Mouse (Mus musculus) stomach, postnatal 0 days (tissue): ENCODE results near the gene Pecr. TPM values are rescaled to one million over a fixed set of nuclear protein-coding genes. Genes with fewer than 3 reads are reported as not detected.

Source experiments
- ATAC-seq: fragments of 200-750 bp; cut with Nextera tagmentation; 2 replicates; pipeline ENCODE4 v1.8.0; 2017; ENCODE audit not compliant: low FRiP score, low TSS enrichment
- DNase-seq: peaks from one replicate; pipeline ENCODE4 v3.0.0-alpha.2; 2016; ENCODE audit warnings: low spot score
- H3K27ac ChIP-seq: fragments of 300-500 bp; sonication (generic); replicated peaks from 2 replicates; pipeline ENCODE4 v1.5.1; 2014; ENCODE audit warnings: mild to moderate bottlenecking, control low read depth
- H3K27me3 ChIP-seq: fragments of 300-500 bp; sonication (generic); 2 replicates; pipeline ENCODE4 v1.6.1; 2014; ENCODE audit warnings: low read length; ENCODE audit not compliant: control insufficient read depth, insufficient read depth
- H3K36me3 ChIP-seq: fragments of 300-500 bp; sonication (generic); 2 replicates; pipeline ENCODE4 v1.6.1; 2014; ENCODE audit warnings: low read length, mixed read lengths; ENCODE audit not compliant: control insufficient read depth, insufficient read depth
- H3K4me1 ChIP-seq: fragments of 300-500 bp; sonication (generic); replicated peaks from 2 replicates; pipeline ENCODE4 v1.6.1; 2014; ENCODE audit warnings: antibody characterized with exemption; ENCODE audit not compliant: control insufficient read depth, insufficient read depth
- H3K4me2 ChIP-seq: fragments of 300-500 bp; sonication (generic); replicated peaks from 2 replicates; pipeline ENCODE4 v1.6.1; 2014; ENCODE audit warnings: low read depth, mild to moderate bottlenecking, control low read depth, moderate library complexity
- H3K4me3 ChIP-seq: fragments of 300-500 bp; sonication (generic); 2 replicates; pipeline ENCODE4 v1.5.1; 2014; ENCODE audit warnings: low read depth, low read length, control low read depth
- H3K9ac ChIP-seq: fragments of 300-500 bp; sonication (generic); 2 replicates; pipeline ENCODE4 v1.6.1; 2014; ENCODE audit warnings: mild to moderate bottlenecking, low read length, control low read depth, mixed read lengths
- H3K9me3 ChIP-seq: fragments of 300-500 bp; sonication (generic); 2 replicates; pipeline ENCODE4 v1.6.1; 2016; ENCODE audit warnings: low read length; ENCODE audit not compliant: control insufficient read depth
- CTCF ChIP-seq: IDR thresholded peaks from 2 replicates; pipeline ENCODE4 v1.5.1; 2016; ENCODE audit warnings: antibody characterized with exemption, low read depth, mild to moderate bottlenecking, moderate library complexity
- EP300 ChIP-seq: optimal IDR thresholded peaks from 2 replicates; pipeline ENCODE3; 2016; ENCODE audit warnings: antibody characterized with exemption
- WGBS: fragments of 180-500 bp; shearing (Covaris S2); extraction: QIAGEN DNeasy Blood & Tissue Kit; methylation state at CpG from one replicate; pipeline ENCODE4 v1.1.7; 2014; 5-methylcytosine and 5-hydroxymethylcytosine counted together
- polyA plus RNA-seq: library from polyadenylated mRNA; unstranded; fragments of >200 nt; fragmentation: Nextera tagmentation; extraction: Ambion mirVana; gene quantifications from 2 replicates; pipeline ENCODE4 v1.2.1, GENCODE M21; 2015

The Pecr gene
- 44.0 and 44.8 TPM in 2 replicates for polyA plus RNA-seq

DNA sequence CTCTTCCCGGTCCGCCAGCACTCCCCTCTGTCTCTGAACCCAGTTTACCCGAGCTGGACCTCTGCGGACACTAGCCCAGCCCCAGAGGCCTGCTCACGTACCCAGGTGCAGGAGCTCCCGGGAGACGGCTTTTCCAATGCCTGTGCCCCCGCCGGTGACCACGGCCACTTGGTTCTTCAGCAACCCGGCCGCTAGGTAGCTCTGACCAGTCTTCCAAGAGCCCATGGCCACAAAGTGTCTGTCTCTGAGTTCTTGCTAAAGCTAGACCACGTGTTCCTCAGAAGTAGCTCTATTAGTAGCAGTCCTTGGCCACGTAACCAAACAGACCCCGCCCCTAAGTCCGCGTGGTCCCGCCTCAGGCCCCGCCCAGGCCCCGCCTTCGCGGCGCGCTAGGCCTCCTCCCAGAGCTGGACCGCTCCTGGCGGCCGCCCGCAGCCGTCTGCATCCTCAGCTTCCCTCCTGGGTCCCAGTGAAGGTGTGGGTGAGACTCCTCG is at the start of gene Pecr, which contains the start of gene Tmem169:
Gene Pecr (minus strand): TSS at position 323 of the 494 bp plus-strand sequence.
Gene Tmem169 (plus strand): TSS at position 378 of the 494 bp plus-strand sequence.
- H3K27me3 ChIP-seq: no peaks in the 10 kb centered on the region

DNA sequence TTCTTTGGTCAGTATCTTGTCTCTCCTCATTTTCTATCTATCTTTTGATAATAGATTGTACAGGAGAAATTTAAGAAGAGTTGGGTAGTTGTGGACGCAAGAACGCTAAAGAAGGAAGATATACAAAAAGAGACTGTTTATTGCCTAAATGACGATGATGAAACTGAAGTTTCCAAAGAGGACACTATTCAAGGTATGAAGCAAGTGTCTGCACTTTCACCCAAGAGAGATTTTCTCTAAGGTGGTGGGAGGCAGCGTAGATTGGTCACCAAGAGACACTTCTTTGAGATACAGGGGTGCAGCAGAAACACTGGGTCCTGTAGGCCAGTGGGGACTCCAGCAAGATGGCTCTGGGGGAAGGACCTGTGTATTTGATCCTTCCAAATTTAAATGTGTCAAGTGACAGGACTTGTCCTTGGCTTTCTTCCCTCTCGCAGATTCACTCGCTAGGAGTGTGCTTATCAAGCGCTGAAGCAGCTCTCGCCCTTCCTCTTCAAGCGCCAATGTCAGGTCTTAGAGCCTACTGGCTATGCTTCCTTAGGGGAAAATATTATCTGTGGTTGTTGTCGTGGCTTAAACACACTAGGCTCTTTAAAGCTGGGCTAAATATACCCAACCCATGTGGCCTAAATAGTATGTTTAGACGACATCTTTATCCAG is 42.2 kb upstream of the Pecr start:
- Histone ChIP-seq H3K36me3 (peaks cover 4% of the 10 kb centered on the region; the same call in 1 of the 2 replicates), H3K9me3 (no peaks in the 10 kb centered on the region), H3K9ac (no peak overlapping the region), H3K4me2 (no peak overlapping the region), H3K4me1 (no peaks in the 10 kb centered on the region), H3K27me3 (no peaks in the 10 kb centered on the region), H3K4me3 (no peak overlapping the region), H3K27ac (no peak overlapping the region)
- WGBS: 91% methylated on average over 11 of the region's 11 CpGs
- no peak for DNase-seq
- no peak for ATAC-seq
- no peak for TF ChIP-seq CTCF
- no peak for TF ChIP-seq EP300

More for the DNA sequence above, at the start of gene Pecr, which contains the start of gene Tmem169:
- H3K4me1 ChIP-seq: no peaks in the 10 kb centered on the region
- H3K36me3 ChIP-seq: no peaks in the 10 kb centered on the region
- no peaks in the 10 kb centered on the region for H3K9me3 ChIP-seq
- TF ChIP-seq CTCF (peak; percentile 57), EP300 (no peak)
- H3K4me3 ChIP-seq: peak within 1 kb of the TSS; percentile 56
- peak within 1 kb of the TSS; percentile 77 for H3K9ac ChIP-seq
- H3K4me2 ChIP-seq: peak within 1 kb of the TSS; percentile 81
- DNase-seq: peak; percentile 97
- peak within 1 kb of the TSS; percentile 79 for H3K27ac ChIP-seq
- WGBS: under 1% methylated on average over 30 of the region's 30 CpGs
- ATAC-seq: peak; percentile 100

GRCm38 (mm10) chr1:72323248-72323647 is 39.1 kb upstream of the Pecr start:
- Histone ChIP-seq H3K27me3 (no peaks in the 10 kb centered on the region), H3K27ac (no peak overlapping the region), H3K36me3 (peaks cover 3% of the 10 kb centered on the region; the same call in 1 of the 2 replicates), H3K4me1 (no peaks in the 10 kb centered on the region), H3K4me3 (no peak overlapping the region), H3K9me3 (no peaks in the 10 kb centered on the region), H3K9ac (no peak overlapping the region), H3K4me2 (no peak overlapping the region)
- TF ChIP-seq EP300: no peak
- no peak for TF ChIP-seq CTCF
- DNase-seq: no peak
- WGBS: 93% methylated on average over 4 of the region's 4 CpGs
- no peak for ATAC-seq

DNA sequence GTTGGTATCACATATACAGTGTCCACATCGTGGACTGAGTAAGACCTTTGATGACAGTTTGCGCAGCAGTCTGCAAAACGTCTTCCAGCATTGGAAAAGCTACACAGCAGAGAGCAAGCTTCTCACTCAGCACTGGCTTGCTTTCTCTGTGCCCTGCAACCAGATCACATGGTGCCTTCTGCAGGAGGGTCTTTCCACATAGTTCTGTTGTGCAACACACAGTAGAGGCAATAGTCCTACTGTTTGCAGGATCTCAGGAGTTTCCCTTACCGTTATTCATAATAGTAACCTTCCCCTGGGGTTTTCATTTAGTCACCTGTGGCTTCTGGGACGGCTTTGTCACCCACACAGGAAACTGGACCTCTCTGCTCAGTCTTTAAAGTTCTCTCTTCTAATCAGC is 36.6 kb upstream of the Pecr start:
- Histone ChIP-seq H3K4me3 (no peak overlapping the region), H3K4me1 (no peaks in the 10 kb centered on the region), H3K4me2 (no peak overlapping the region), H3K27me3 (no peaks in the 10 kb centered on the region), H3K27ac (no peak overlapping the region), H3K9ac (no peak overlapping the region), H3K36me3 (peaks cover 3% of the 10 kb centered on the region; the same call in 1 of the 2 replicates), H3K9me3 (no peaks in the 10 kb centered on the region)
- no peak for DNase-seq
- TF ChIP-seq EP300 (no peak), CTCF (no peak)
- ATAC-seq: no peak
- WGBS: 91% methylated on average over 5 of the region's 5 CpGs

DNA sequence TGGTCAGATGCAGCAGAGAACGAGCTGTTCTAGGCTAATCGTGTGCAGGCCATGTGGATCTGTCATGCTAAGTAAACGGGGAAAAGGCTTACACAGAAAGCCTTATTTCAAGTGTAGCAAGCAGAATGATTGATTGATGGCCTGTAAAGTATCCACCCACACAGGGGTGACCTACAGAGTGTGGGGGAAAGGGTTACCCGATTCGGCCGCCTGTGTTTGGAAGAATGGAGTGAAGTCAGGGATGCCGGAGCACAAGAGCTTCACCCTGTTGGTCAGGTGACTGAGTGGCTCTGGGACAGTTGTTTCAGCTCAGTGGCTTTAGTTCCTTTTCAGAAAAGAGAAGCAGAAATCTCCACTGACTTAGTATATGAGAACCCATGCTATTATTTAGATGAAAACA is 32.8 kb upstream of the Pecr start:
- Histone ChIP-seq H3K27me3 (no peaks in the 10 kb centered on the region), H3K36me3 (peaks cover 3% of the 10 kb centered on the region), H3K9ac (no peak overlapping the region), H3K9me3 (no peaks in the 10 kb centered on the region), H3K4me2 (no peak overlapping the region), H3K4me1 (no peaks in the 10 kb centered on the region), H3K27ac (no peak overlapping the region), H3K4me3 (no peak overlapping the region)
- no peak for DNase-seq
- no peak for TF ChIP-seq EP300
- no peak for TF ChIP-seq CTCF
- no peak for ATAC-seq
- WGBS: 62% methylated on average over 7 of the region's 7 CpGs

GRCm38 (mm10) chr1:72316409-72316808 is 32.3 kb upstream of the Pecr start:
- H3K4me3 ChIP-seq: no peak overlapping the region
- H3K9ac ChIP-seq: no peak overlapping the region
- DNase-seq: no peak
- no peaks in the 10 kb centered on the region for H3K9me3 ChIP-seq
- no peak overlapping the region for H3K27ac ChIP-seq
- H3K27me3 ChIP-seq: no peaks in the 10 kb centered on the region
- H3K4me2 ChIP-seq: no peak overlapping the region
- no peaks in the 10 kb centered on the region for H3K4me1 ChIP-seq
- ATAC-seq: no peak
- TF ChIP-seq CTCF (no peak), EP300 (no peak)
- 83% methylated on average over 8 of the region's 8 CpGs for WGBS
- H3K36me3 ChIP-seq: peaks cover 3% of the 10 kb centered on the region
